ENCODE assay signal across 34 mouse cellular contexts in the genomic region with DNA sequence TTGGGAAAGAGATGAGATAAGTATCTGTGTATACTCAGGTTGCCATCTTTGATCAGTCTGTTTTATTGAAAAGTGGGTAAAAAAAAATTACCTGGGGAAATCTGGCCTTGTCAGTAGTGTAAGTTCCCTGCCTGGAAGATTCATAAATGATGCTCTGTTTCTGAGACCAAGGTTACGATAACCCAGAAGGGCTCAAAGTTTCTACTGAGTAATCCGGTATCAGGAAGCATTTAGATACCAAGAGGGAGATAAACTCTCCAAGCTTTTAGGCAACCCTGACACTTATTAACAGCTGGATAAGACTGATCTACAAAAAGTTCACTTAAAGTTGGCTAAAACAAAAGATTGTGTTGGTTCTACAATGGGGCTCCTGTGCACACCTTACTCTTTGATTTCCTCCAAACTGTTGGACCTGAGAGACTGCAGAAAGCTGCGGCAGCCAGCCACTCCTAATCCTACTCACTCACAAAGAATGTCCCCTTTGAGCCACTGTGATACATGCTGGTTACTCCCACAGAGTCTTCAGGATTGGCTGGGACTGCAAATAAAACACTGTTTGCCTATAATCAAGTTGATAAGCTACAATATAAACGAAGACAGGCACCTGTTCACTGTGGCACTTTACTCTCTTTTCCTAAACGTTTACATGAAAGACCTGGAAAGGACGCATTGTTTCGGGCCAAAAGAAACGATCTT. TPM values are rescaled to one million over a fixed set of nuclear protein-coding genes. Genes with fewer than 3 reads are reported as not detected.
DNase-seq lines count a peak whose midpoint lies in the region; ATAC-seq and TF ChIP-seq lines count a peak whose summit lies in the region.
"Had no signal": no experiment of that assay in that cellular context is flagged by ENCODE, and none has a peak within 500 bp of the region (broad histone marks: within the 10 kb centered on the region; RNA-seq: fewer than 3 reads in every experiment).

A gene (plus strand): TSS at position 614 of the 696 bp plus-strand sequence.

- peak within 1 kb of the TSS; percentile 49 for H3K27ac ChIP-seq in lung, embryonic 16.5 days (ENCODE audit: low read length)
- no peak within 1 kb of the TSS for H3K27ac ChIP-seq in intestine, postnatal 0 days (ENCODE audit: low read depth, low read length)
- H3K27ac ChIP-seq in stomach, postnatal 0 days (replicated peaks) = peak within 1 kb of the TSS; percentile 84
- no peak within 1 kb of the TSS for H3K27ac ChIP-seq in midbrain, embryonic 14.5 days (replicated peaks; ENCODE audit: low read depth, low read length)
- H3K27ac ChIP-seq: gastrocnemius, adult 2 months; hindbrain, embryonic 15.5 days; left cerebral cortex, adult 2 months; liver, embryonic 13.5 days; midbrain, embryonic 13.5 days; neural tube, embryonic 12.5 days had no signal

- no peak for TF ChIP-seq CTCF in intestine, postnatal 0 days (IDR thresholded peaks at IDR 0.05; ENCODE audit: low read depth)
- TF ChIP-seq CTCF in stomach, postnatal 0 days (IDR thresholded peaks at IDR 0.05; ENCODE audit: low read depth) = no peak

- no peak for DNase-seq in lung, postnatal 25 days (ENCODE audit: low spot score)
- DNase-seq in 416B (ENCODE audit: low read depth) = peak; percentile 17
- DNase-seq in stomach, postnatal 0 days (ENCODE audit: low spot score) = peak; percentile 68
- DNase-seq in adrenal gland, adult 2 months = no peak
- no peak for DNase-seq in midbrain, embryonic 14.5 days
- DNase-seq: adrenal gland, postnatal 14 days; cerebellum, adult 9-10 months; gastrocnemius, adult 2 months; kidney, adult 11 months; kidney, postnatal 4 days; layer of hippocampus, adult 9-11 months; liver, embryonic 13.5 days; lung, postnatal 10 days; right cerebral cortex, postnatal 4 days; thymus, adult 18-20 months; thymus, postnatal 36 days had no signal

- no peak for TF ChIP-seq EP300 in stomach, postnatal 0 days (optimal IDR thresholded peaks at IDR 0.05)

- 37% methylated on average over 8 of the region's 8 CpGs for WGBS in lung, embryonic 16.5 days
- WGBS in intestine, postnatal 0 days = 37% methylated on average over 8 of the region's 8 CpGs
- WGBS in stomach, postnatal 0 days = 38% methylated on average over 8 of the region's 8 CpGs
- whole genome bisulfite sequencing in midbrain, embryonic 14.5 days = 80% methylated on average over 8 of the region's 8 CpGs

- no peaks in the 10 kb centered on the region for H3K4me1 ChIP-seq in lung, embryonic 16.5 days (replicated peaks; ENCODE audit: control insufficient read depth, insufficient read depth, low read length)
- no peaks in the 10 kb centered on the region for H3K4me1 ChIP-seq in intestine, postnatal 0 days (replicated peaks; ENCODE audit: control insufficient read depth, insufficient read depth, low read length)
- no peaks in the 10 kb centered on the region for H3K4me1 ChIP-seq in stomach, postnatal 0 days (replicated peaks; ENCODE audit: control insufficient read depth, insufficient read depth)
- no peaks in the 10 kb centered on the region for H3K4me1 ChIP-seq in midbrain, embryonic 14.5 days (ENCODE audit: control insufficient read depth, insufficient read depth, low read length)
- H3K4me1 ChIP-seq: hindbrain, embryonic 15.5 days; liver, embryonic 13.5 days; midbrain, embryonic 13.5 days; neural tube, embryonic 12.5 days had no signal

- H3K36me3 ChIP-seq in lung, embryonic 16.5 days (ENCODE audit: control insufficient read depth, insufficient read depth, low read length) = no peaks in the 10 kb centered on the region
- H3K36me3 ChIP-seq in intestine, postnatal 0 days (ENCODE audit: control insufficient read depth, insufficient read depth) = no peaks in the 10 kb centered on the region
- H3K36me3 ChIP-seq in stomach, postnatal 0 days (ENCODE audit: control insufficient read depth, insufficient read depth, low read length) = no peaks in the 10 kb centered on the region
- no peaks in the 10 kb centered on the region for H3K36me3 ChIP-seq in midbrain, embryonic 14.5 days (ENCODE audit: control insufficient read depth, insufficient read depth, low read length)
- H3K36me3 ChIP-seq: hindbrain, embryonic 15.5 days; liver, embryonic 13.5 days; midbrain, embryonic 13.5 days; neural tube, embryonic 12.5 days had no signal

- H3K9ac ChIP-seq in lung, embryonic 16.5 days (ENCODE audit: low read length) = peak within 1 kb of the TSS; percentile 24; the same call in 1 of the 2 replicates
- no peak within 1 kb of the TSS for H3K9ac ChIP-seq in intestine, postnatal 0 days (ENCODE audit: low read depth, low read length)
- peak within 1 kb of the TSS; percentile 47 for H3K9ac ChIP-seq in stomach, postnatal 0 days (ENCODE audit: low read length)
- H3K9ac ChIP-seq in midbrain, embryonic 14.5 days (replicated peaks; ENCODE audit: low read length) = no peak within 1 kb of the TSS
- H3K9ac ChIP-seq: hindbrain, embryonic 15.5 days; liver, embryonic 13.5 days; midbrain, embryonic 13.5 days; neural tube, embryonic 12.5 days had no signal

- peak within 1 kb of the TSS; percentile 27 for H3K4me3 ChIP-seq in lung, embryonic 16.5 days (ENCODE audit: low read length)
- H3K4me3 ChIP-seq in intestine, postnatal 0 days (ENCODE audit: low read depth, low read length) = peak within 1 kb of the TSS; percentile 11; the same call in 1 of the 2 replicates
- peak within 1 kb of the TSS; percentile 38 for H3K4me3 ChIP-seq in stomach, postnatal 0 days (ENCODE audit: low read depth, low read length)
- H3K4me3 ChIP-seq in midbrain, embryonic 14.5 days (replicated peaks; ENCODE audit: low read depth, low read length) = no peak within 1 kb of the TSS
- H3K4me3 ChIP-seq: gastrocnemius, adult 2 months; hindbrain, embryonic 15.5 days; left cerebral cortex, adult 2 months; liver, embryonic 13.5 days; megakaryocyte, embryonic 14.5 days; midbrain, embryonic 13.5 days; neural tube, embryonic 12.5 days had no signal

- no peaks in the 10 kb centered on the region for H3K9me3 ChIP-seq in lung, embryonic 16.5 days (ENCODE audit: control insufficient read depth, low read length)
- H3K9me3 ChIP-seq in intestine, postnatal 0 days (ENCODE audit: control insufficient read depth) = no peaks in the 10 kb centered on the region
- no peaks in the 10 kb centered on the region for H3K9me3 ChIP-seq in stomach, postnatal 0 days (ENCODE audit: control insufficient read depth, low read length)
- H3K9me3 ChIP-seq in midbrain, embryonic 14.5 days (ENCODE audit: control insufficient read depth, low read length) = no peaks in the 10 kb centered on the region
- H3K9me3 ChIP-seq: hindbrain, embryonic 15.5 days; liver, embryonic 13.5 days; midbrain, embryonic 13.5 days; neural tube, embryonic 12.5 days had no signal

- no peaks in the 10 kb centered on the region for H3K27me3 ChIP-seq in lung, embryonic 16.5 days (ENCODE audit: control insufficient read depth, insufficient read depth, low read depth, low read length)
- H3K27me3 ChIP-seq in intestine, postnatal 0 days (replicated peaks; ENCODE audit: control insufficient read depth, insufficient read depth, low read length) = no peaks in the 10 kb centered on the region
- H3K27me3 ChIP-seq in stomach, postnatal 0 days (ENCODE audit: control insufficient read depth, insufficient read depth, low read length) = no peaks in the 10 kb centered on the region
- no peaks in the 10 kb centered on the region for H3K27me3 ChIP-seq in midbrain, embryonic 14.5 days (ENCODE audit: control insufficient read depth, insufficient read depth, low read length)
- H3K27me3 ChIP-seq: hindbrain, embryonic 15.5 days; liver, embryonic 13.5 days; megakaryocyte, embryonic 14.5 days; midbrain, embryonic 13.5 days; neural tube, embryonic 12.5 days had no signal

- peak within 1 kb of the TSS; percentile 46 for H3K4me2 ChIP-seq in lung, embryonic 16.5 days (ENCODE audit: low read depth, low read length)
- H3K4me2 ChIP-seq in intestine, postnatal 0 days (replicated peaks; ENCODE audit: low read depth) = peak within 1 kb of the TSS; percentile 42
- H3K4me2 ChIP-seq in stomach, postnatal 0 days (replicated peaks; ENCODE audit: low read depth) = peak within 1 kb of the TSS; percentile 44
- H3K4me2 ChIP-seq in midbrain, embryonic 14.5 days (ENCODE audit: low read length) = no peak within 1 kb of the TSS
- H3K4me2 ChIP-seq: heart, embryonic 11.5 days; hindbrain, embryonic 15.5 days; liver, embryonic 13.5 days; midbrain, embryonic 13.5 days; neural tube, embryonic 12.5 days had no signal

- peak; percentile 61; the same call in 1 of the 2 replicates for ATAC-seq in lung, embryonic 16.5 days (ENCODE audit: low read depth)
- peak; percentile 78 for ATAC-seq in intestine, postnatal 0 days
- ATAC-seq in stomach, postnatal 0 days (ENCODE audit: low FRiP score, low TSS enrichment) = peak; percentile 94
- ATAC-seq in midbrain, embryonic 14.5 days (ENCODE audit: low FRiP score, low TSS enrichment) = no peak
- ATAC-seq: activated CD4-positive, CD25-positive, alpha-beta regulatory T cell, adult 4 months; forebrain, embryonic 14.5 days; midbrain, embryonic 13.5 days had no signal

RNA-seq across cellular contexts. Expression of the gene that starts here (rescaled TPM):
- polyA plus RNA-seq in lung, embryonic 16.5 days (2015; fragmentation: Nextera tagmentation; extraction: Ambion mirVana) = 1.1 TPM in 2 replicates
- 1.1 TPM in 2 replicates for polyA plus RNA-seq in intestine, postnatal 0 days (2015; fragmentation: Nextera tagmentation; extraction: Ambion mirVana)
- 31.5 and 39.8 TPM in 2 replicates for polyA plus RNA-seq in stomach, postnatal 0 days (2015; fragmentation: Nextera tagmentation; extraction: Ambion mirVana)
- total RNA-seq in adrenal gland, adult 2 months (2021) = not detected
- not detected in 2 replicates for polyA plus RNA-seq in adrenal gland, adult 2 months (2012; rRNA removed)
- polyA plus RNA-seq in midbrain, embryonic 14.5 days (2014; fragmentation: Nextera tagmentation; extraction: Ambion mirVana) = not detected in 2 replicates
- total RNA-seq: adrenal gland, postnatal 14 days; gastrocnemius, adult 2 months; hematopoietic stem cell, adult 5-6 weeks; left cerebral cortex, adult 2 months; left cerebral cortex, postnatal 36 days had no signal
- polyA plus RNA-seq: activated CD4-positive, CD25-positive, alpha-beta regulatory T cell, adult 4 months; brain, embryonic 14.5 days; embryonic facial prominence, embryonic 14.5 days; forebrain, embryonic 14.5 days; frontal cortex, adult 2 months; gonadal fat pad, adult 2 months; heart, embryonic 11.5 days; heart, postnatal 0 days; hindbrain, embryonic 15.5 days; limb, embryonic 14.5 days; liver, embryonic 13.5 days; midbrain, embryonic 13.5 days; neural tube, embryonic 12.5 days had no signal

Comparison
In these comparisons a context has a peak if more than half of its experiments do, and no peak if none do; other contexts are left out.
1. RNA of the gene that starts here (polyA plus RNA-seq): 31.5 to 39.8 TPM in stomach, postnatal 0 days; 1.1 TPM in lung, embryonic 16.5 days, 1.1 TPM in intestine, postnatal 0 days, not detected in adrenal gland, adult 2 months and not detected in midbrain, embryonic 14.5 days; every median in the first group is over 10 times any median in the second.
2. H3K27ac ChIP-seq: peak in lung, embryonic 16.5 days (single experiment) and stomach, postnatal 0 days (single experiment); none in intestine, postnatal 0 days (single experiment) and midbrain, embryonic 14.5 days (single experiment).
3. H3K9ac ChIP-seq: peak in lung, embryonic 16.5 days (single experiment) and stomach, postnatal 0 days (single experiment); none in intestine, postnatal 0 days (single experiment) and midbrain, embryonic 14.5 days (single experiment).
4. DNase-seq: peak in 416B (single experiment) and stomach, postnatal 0 days (single experiment); none in lung, postnatal 25 days (single experiment), adrenal gland, adult 2 months (single experiment) and midbrain, embryonic 14.5 days (single experiment).